Comparison of ENCODE assay signal across 8 mouse cellular contexts in genomic region chr3:83222125-83222524, GRCm38 (mm10).
DNase-seq lines count a peak whose midpoint lies in the region; ATAC-seq and TF ChIP-seq lines count a peak whose summit lies in the region.

No protein-coding gene starts in this region.

- H3K4me3 ChIP-seq in heart, postnatal 0 days (ENCODE audit: low read depth, low read length) = no peak overlapping the region
- H3K4me3 ChIP-seq in cerebellum, adult 2 months (replicated peaks; ENCODE audit: insufficient read depth, low read depth, low read length) = no peak overlapping the region
- H3K4me3 ChIP-seq in hindbrain, embryonic 12.5 days = no peak overlapping the region

- H3K9me3 ChIP-seq in heart, postnatal 0 days (replicated peaks; ENCODE audit: control insufficient read depth, low read length) = no peaks in the 10 kb centered on the region
- H3K9me3 ChIP-seq in hindbrain, embryonic 12.5 days (replicated peaks) = no peaks in the 10 kb centered on the region

- ATAC-seq in heart, postnatal 0 days (ENCODE audit: insufficient read depth, low read depth) = peak; percentile 39; the same call in 1 of the 2 replicates
- no peak for ATAC-seq in hindbrain, embryonic 12.5 days (ENCODE audit: low FRiP score)

- H3K4me1 ChIP-seq in heart, postnatal 0 days (ENCODE audit: control insufficient read depth, insufficient read depth) = no peaks in the 10 kb centered on the region
- no peaks in the 10 kb centered on the region for H3K4me1 ChIP-seq in cerebellum, adult 2 months (ENCODE audit: control insufficient read depth, insufficient read depth, low read length)
- no peaks in the 10 kb centered on the region for H3K4me1 ChIP-seq in hindbrain, embryonic 12.5 days

- peak; percentile 52 for TF ChIP-seq CTCF in heart, postnatal 0 days (IDR thresholded peaks at IDR 0.05; ENCODE audit: low read depth)
- TF ChIP-seq CTCF in cerebellum, adult 2 months (IDR thresholded peaks at IDR 0.05; ENCODE audit: borderline replicate concordance, insufficient read depth, low read depth, low read length) = no peak

- no peaks in the 10 kb centered on the region for H3K36me3 ChIP-seq in heart, postnatal 0 days (replicated peaks; ENCODE audit: control insufficient read depth, insufficient read depth, low read length)
- no peaks in the 10 kb centered on the region for H3K36me3 ChIP-seq in hindbrain, embryonic 12.5 days

- no peaks in the 10 kb centered on the region for H3K27me3 ChIP-seq in heart, postnatal 0 days (ENCODE audit: control insufficient read depth, insufficient read depth, low read length)
- H3K27me3 ChIP-seq in cerebellum, adult 2 months (ENCODE audit: control insufficient read depth, insufficient read depth, low read length) = no peaks in the 10 kb centered on the region
- no peaks in the 10 kb centered on the region for H3K27me3 ChIP-seq in hindbrain, embryonic 12.5 days

- H3K27ac ChIP-seq in heart, postnatal 0 days (ENCODE audit: low read depth) = no peak overlapping the region
- no peak overlapping the region for H3K27ac ChIP-seq in cerebellum, adult 2 months (ENCODE audit: insufficient read depth, low read length)
- H3K27ac ChIP-seq in hindbrain, embryonic 12.5 days = no peak overlapping the region

- WGBS in heart, postnatal 0 days = 25% methylated on average over 5 of the region's 5 CpGs
- WGBS in cerebellum, adult 2 months = 52% methylated on average over 5 of the region's 5 CpGs
- WGBS in hindbrain, embryonic 12.5 days = 59% methylated on average over 5 of the region's 5 CpGs

- no peak for TF ChIP-seq EP300 in heart, postnatal 0 days (IDR thresholded peaks at IDR 0.05; ENCODE audit: low read depth)

- H3K4me2 ChIP-seq in heart, postnatal 0 days (ENCODE audit: low read depth, low read length) = no peak overlapping the region
- no peak overlapping the region for H3K4me2 ChIP-seq in hindbrain, embryonic 12.5 days (replicated peaks)

- intact Hi-C loops in heart, postnatal 14 days (cut with DNase I) = loop anchor here (1.0 kb wide), 1 partner anchor 112 kb away; no protein-coding TSS in a partner anchor

- DNase-seq in heart, postnatal 0 days (ENCODE audit: low spot score) = no peak
- DNase-seq in heart, postnatal 14 days = no peak
- DNase-seq in brain, adult 2 months (ENCODE audit: low read depth, low spot score) = peak; percentile 73
- peak; percentile 46 to 62 for DNase-seq in layer of hippocampus, adult 8-10 months (ENCODE audit: low spot score in 2 of 2)
- peak; percentile 33 to 36 for DNase-seq in lung, postnatal 4 days
- no peak for DNase-seq in cerebellum, adult 2 months
- DNase-seq in ovary, postnatal 36 days (ENCODE audit: low spot score) = no peak

- no peak for TF ChIP-seq POLR2A in cerebellum, adult 2 months (IDR thresholded peaks at IDR 0.05; ENCODE audit: borderline replicate concordance, insufficient read depth, low read length)

- no peak overlapping the region for H3K9ac ChIP-seq in heart, postnatal 0 days (replicated peaks; ENCODE audit: low read depth, low read length)
- no peak overlapping the region for H3K9ac ChIP-seq in hindbrain, embryonic 12.5 days

Comparison
In these comparisons a context has a peak if more than half of its experiments do, and no peak if none do; other contexts are left out.
1. DNase-seq: peak in brain, adult 2 months (single experiment), layer of hippocampus, adult 8-10 months (2 of 2) and lung, postnatal 4 days (2 of 2); none in heart, postnatal 0 days (single experiment), heart, postnatal 14 days (0 of 2), cerebellum, adult 2 months (0 of 2) and ovary, postnatal 36 days (single experiment).